Mouse (Mus musculus): ENCODE data around the gene Arglu1. TPM values are rescaled to one million over a fixed set of nuclear protein-coding genes. Genes with fewer than 3 reads are reported as not detected.
A peak's percentile ranks its signal among the peaks of the same experiment; 100 is the strongest.

Arglu1 gene
- polyA plus RNA-seq, 1 experiment from 2014 or later = 184 TPM

Small RNA genes within 50 kb of the gene (microRNA-seq; reads per million reads assigned to microRNA genes)
- gene Mir7654 = 4.0 reads per million, percentile 16 among the genes with 10 or more reads in this experiment

Other genes starting within 250 kb of the Arglu1 start
- 24.5 and 26.6 TPM in 2 replicates for gene Efnb2, start 29.3 kb downstream of the Arglu1 start, polyA plus RNA-seq (2015; fragmentation: Nextera tagmentation; extraction: Ambion mirVana)

All from neural tube, embryonic 13.5 days (tissue).